Mouse (Mus musculus): ENCODE results near the gene Harbi1.
"Not testable (repeated sequence)": the region's sequence is repeated elsewhere in the genome, so short reads cannot be mapped to it uniquely, and the experiment has no call there.

The Harbi1 gene

GRCm38 (mm10) chr2:91714921-91715320 is 4.3 kb downstream of the Harbi1 start:
- CTCF ChIA-PET, result no interaction called here

GRCm38 (mm10) chr2:91718276-91718675 is 7.6 kb downstream of the Harbi1 start:
- CTCF ChIA-PET, result no interaction called here

- CTCF ChIA-PET, result no interaction called here
Observed at GRCm38 (mm10) chr2:91723382-91723781, 12.7 kb downstream of the Harbi1 start.

- CTCF ChIA-PET, result no interaction called here
Observed at GRCm38 (mm10) chr2:91723951-91724350, 13.3 kb downstream of the Harbi1 start.

- CTCF ChIA-PET, result no interaction called here
Observed at GRCm38 (mm10) chr2:91724716-91725115, 14.1 kb downstream of the Harbi1 start.

- CTCF ChIA-PET, result not testable (repeated sequence)
Observed at GRCm38 (mm10) chr2:91725476-91725875, 14.8 kb downstream of the Harbi1 start.

- CTCF ChIA-PET, result no interaction called here
Observed at GRCm38 (mm10) chr2:91727011-91727410, 16.4 kb downstream of the Harbi1 start.

GRCm38 (mm10) chr2:91729571-91729970 is 18.9 kb downstream of the Harbi1 start:
- CTCF ChIA-PET, result interaction anchor here (0.8 kb wide), 1 partner anchor 1488 kb away, joined by 10 read pairs; no protein-coding TSS in a partner anchor

GRCm38 (mm10) chr2:91729971-91730821 is 19.5 kb downstream of the Harbi1 start, which contains the start of gene Ambra1:
Gene Ambra1 (plus strand): TSS chr2:91730134.
- CTCF ChIA-PET, result no interaction called here

- CTCF ChIA-PET, result no interaction called here
Observed at GRCm38 (mm10) chr2:91735221-91735620, 24.6 kb downstream of the Harbi1 start.

- CTCF ChIA-PET, result no interaction called here
Observed at GRCm38 (mm10) chr2:91739586-91739985, 28.9 kb downstream of the Harbi1 start.

GRCm38 (mm10) chr2:91744686-91745085 is 34.0 kb downstream of the Harbi1 start:
- CTCF ChIA-PET, result no interaction called here

- CTCF ChIA-PET, result no interaction called here
Observed at GRCm38 (mm10) chr2:91749811-91750261, 39.2 kb downstream of the Harbi1 start.
